Mouse (Mus musculus): Measurements from ENCODE around the gene Slc25a35. TPM values are rescaled to one million over a fixed set of nuclear protein-coding genes. Genes with fewer than 3 reads are reported as not detected.
"Not testable (repeated sequence)": the region's sequence is repeated elsewhere in the genome, so short reads cannot be mapped to it uniquely, and the experiment has no call there.

Slc25a35 gene
- polyA plus RNA-seq (2014; fragmentation: Nextera tagmentation; extraction: Ambion mirVana) = 3.4 and 5.0 TPM in 2 replicates

DNA sequence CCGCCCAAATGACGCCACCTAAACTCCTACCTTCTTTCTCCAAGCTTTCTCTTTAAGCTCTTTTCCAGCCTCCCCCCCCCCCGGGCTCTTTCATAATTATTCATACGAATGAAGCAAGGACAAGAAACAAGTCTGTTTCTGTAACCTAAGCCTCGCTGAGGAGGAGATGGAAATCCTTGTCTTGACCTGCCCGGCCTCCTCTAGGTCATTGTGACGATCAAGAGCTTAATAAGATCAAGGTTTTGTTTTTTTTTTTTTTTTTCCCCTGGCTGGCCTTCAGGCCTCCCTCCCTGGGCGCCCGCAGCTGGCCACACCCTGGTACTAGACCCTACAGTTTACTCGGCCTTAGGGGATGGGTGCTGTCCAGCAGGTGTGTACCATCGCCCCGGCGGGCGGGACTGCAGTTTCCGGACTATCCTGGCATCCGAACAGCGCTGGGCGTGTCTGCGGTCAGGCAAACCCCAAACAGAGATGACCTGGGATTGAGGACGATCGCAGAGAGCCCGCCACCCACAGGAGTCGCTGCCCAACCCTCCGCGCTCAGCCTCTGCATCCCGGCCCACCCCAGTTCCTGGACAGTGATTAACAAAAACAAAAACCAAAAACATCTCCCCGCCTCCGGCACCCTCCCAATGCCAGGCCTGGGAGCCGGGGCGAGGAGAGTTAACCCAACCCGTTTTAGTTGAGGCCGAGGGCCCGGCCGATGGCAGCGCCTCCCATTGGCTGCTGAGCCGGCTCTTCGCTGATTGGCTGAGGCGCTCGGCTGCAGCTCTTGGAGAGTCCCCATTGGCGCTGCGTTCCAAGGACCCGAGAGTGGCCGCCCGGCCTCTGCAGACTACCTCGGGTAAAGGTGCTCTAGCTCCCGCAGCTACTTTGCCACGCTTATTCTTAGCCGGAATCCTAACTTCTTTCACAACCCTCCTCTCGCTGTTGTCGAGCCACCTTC is at the start of gene Slc25a35:
Slc25a35 (plus strand) TSS at position 795 of the 946 bp plus-strand sequence.
- Histone ChIP-seq H3K9ac (ENCODE audit: low read depth, low read length) (peak within 1 kb of the TSS; percentile 68), H3K4me1 (ENCODE audit: control insufficient read depth, insufficient read depth, low read length) (peaks cover 8% of the 10 kb centered on the region), H3K4me3 (ENCODE audit: low read depth, low read length) (peak within 1 kb of the TSS; percentile 60), H3K4me2 (ENCODE audit: low read depth, low read length) (peak within 1 kb of the TSS; percentile 90), H3K9me3 (ENCODE audit: control insufficient read depth, low read length) (no peaks in the 10 kb centered on the region), H3K27ac (replicated peaks; ENCODE audit: low read depth, low read length) (no peak within 1 kb of the TSS), H3K27me3 (replicated peaks; ENCODE audit: control insufficient read depth, insufficient read depth, low read length) (no peaks in the 10 kb centered on the region), H3K36me3 (ENCODE audit: control insufficient read depth, insufficient read depth, low read length) (no peaks in the 10 kb centered on the region)
- peak; percentile 96 for DNase-seq (ENCODE audit: low spot score)
- peak; percentile 97 for ATAC-seq (ENCODE audit: low read depth)
- under 1% methylated on average over 42 of the region's 50 CpGs for WGBS

DNA sequence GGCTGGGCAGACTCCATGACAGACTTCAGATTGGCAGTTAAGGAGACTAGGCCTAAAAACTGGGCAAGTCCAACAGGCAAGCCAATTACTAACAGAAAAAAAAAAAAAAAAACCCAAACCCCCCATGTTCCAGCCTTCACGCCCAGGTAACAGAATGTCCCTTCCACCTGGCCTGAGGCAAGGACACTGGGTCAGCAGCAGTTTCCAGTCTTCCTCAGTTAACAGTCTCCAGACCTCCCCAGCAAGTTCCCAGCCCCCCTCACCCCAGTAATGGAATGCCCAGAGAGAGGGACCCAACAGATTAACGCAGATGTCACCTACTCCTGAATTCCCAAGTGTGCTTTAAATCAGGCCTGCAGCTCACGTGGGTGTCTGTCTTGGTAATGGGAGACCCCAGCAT is 44.7 kb upstream of the Slc25a35 start:
- no peaks in the 10 kb centered on the region for H3K36me3 ChIP-seq (ENCODE audit: control insufficient read depth, insufficient read depth, low read length)
- no peaks in the 10 kb centered on the region for H3K9me3 ChIP-seq (ENCODE audit: control insufficient read depth, low read length)
- H3K4me1 ChIP-seq (ENCODE audit: control insufficient read depth, insufficient read depth, low read length) = no peaks in the 10 kb centered on the region
- H3K27me3 ChIP-seq (replicated peaks; ENCODE audit: control insufficient read depth, insufficient read depth, low read length) = no peaks in the 10 kb centered on the region
- 53% methylated on average over 3 of the region's 3 CpGs for WGBS
- ATAC-seq (ENCODE audit: low read depth) (no peak), DNase-seq (ENCODE audit: low spot score) (no peak)
- H3K4me3 ChIP-seq (ENCODE audit: low read depth, low read length) = no peak overlapping the region
- no peak overlapping the region for H3K27ac ChIP-seq (replicated peaks; ENCODE audit: low read depth, low read length)
- no peak overlapping the region for H3K9ac ChIP-seq (ENCODE audit: low read depth, low read length)
- no peak overlapping the region for H3K4me2 ChIP-seq (ENCODE audit: low read depth, low read length)

DNA sequence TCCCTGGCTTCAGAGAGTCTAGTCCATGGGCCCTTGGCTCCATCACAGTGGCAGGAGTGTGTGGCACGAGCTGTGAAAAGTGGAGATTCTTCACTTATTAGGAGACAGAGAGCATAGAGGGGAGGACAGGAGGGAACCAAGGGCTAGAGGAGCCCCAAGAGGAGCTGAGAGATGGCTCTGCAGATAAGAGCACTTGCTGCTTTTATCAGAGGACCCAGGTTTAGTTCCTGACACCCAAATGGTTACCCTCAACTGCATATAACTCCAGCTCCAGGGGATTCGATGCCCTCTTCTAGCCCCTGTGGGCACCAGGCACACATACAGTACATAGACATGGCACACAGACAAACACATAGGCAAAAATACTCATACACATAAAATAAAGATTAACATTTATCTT is 43.2 kb upstream of the Slc25a35 start:
- no peak overlapping the region for H3K4me3 ChIP-seq (ENCODE audit: low read depth, low read length)
- 91% methylated on average over 2 of the region's 2 CpGs for WGBS
- no peak overlapping the region for H3K9ac ChIP-seq (ENCODE audit: low read depth, low read length)
- H3K27me3 ChIP-seq (replicated peaks; ENCODE audit: control insufficient read depth, insufficient read depth, low read length) = no peaks in the 10 kb centered on the region
- no peak overlapping the region for H3K27ac ChIP-seq (replicated peaks; ENCODE audit: low read depth, low read length)
- no peaks in the 10 kb centered on the region for H3K4me1 ChIP-seq (ENCODE audit: control insufficient read depth, insufficient read depth, low read length)
- ATAC-seq (ENCODE audit: low read depth) = no peak
- H3K4me2 ChIP-seq (ENCODE audit: low read depth, low read length) = no peak overlapping the region
- no peaks in the 10 kb centered on the region for H3K36me3 ChIP-seq (ENCODE audit: control insufficient read depth, insufficient read depth, low read length)
- no peak for DNase-seq (ENCODE audit: low spot score)
- no peaks in the 10 kb centered on the region for H3K9me3 ChIP-seq (ENCODE audit: control insufficient read depth, low read length)

GRCm38 (mm10) chr11:68926981-68927380 is 41.0 kb upstream of the Slc25a35 start, which contains the start of gene Odf4:
Gene Odf4, minus strand, starts transcription at chr11:68927081.
- H3K4me3 ChIP-seq (ENCODE audit: low read depth, low read length) = no peak within 1 kb of the TSS
- no peak for DNase-seq (ENCODE audit: low spot score)
- no peaks in the 10 kb centered on the region for H3K4me1 ChIP-seq (ENCODE audit: control insufficient read depth, insufficient read depth, low read length)
- no peaks in the 10 kb centered on the region for H3K9me3 ChIP-seq (ENCODE audit: control insufficient read depth, low read length)
- no peak within 1 kb of the TSS for H3K27ac ChIP-seq (replicated peaks; ENCODE audit: low read depth, low read length)
- H3K27me3 ChIP-seq (replicated peaks; ENCODE audit: control insufficient read depth, insufficient read depth, low read length) = no peaks in the 10 kb centered on the region
- 69% methylated on average over 3 of the region's 3 CpGs for WGBS
- no peak within 1 kb of the TSS for H3K9ac ChIP-seq (ENCODE audit: low read depth, low read length)
- H3K36me3 ChIP-seq (ENCODE audit: control insufficient read depth, insufficient read depth, low read length) = no peaks in the 10 kb centered on the region
- no peak for ATAC-seq (ENCODE audit: low read depth)
- no peak within 1 kb of the TSS for H3K4me2 ChIP-seq (ENCODE audit: low read depth, low read length)

GRCm38 (mm10) chr11:68929947-68930346 is 38.0 kb upstream of the Slc25a35 start:
- no peak overlapping the region for H3K9ac ChIP-seq (ENCODE audit: low read depth, low read length)
- H3K27me3 ChIP-seq (replicated peaks; ENCODE audit: control insufficient read depth, insufficient read depth, low read length) = no peaks in the 10 kb centered on the region
- H3K4me3 ChIP-seq (ENCODE audit: low read depth, low read length) = no peak overlapping the region
- DNase-seq (ENCODE audit: low spot score) = no peak
- no peak overlapping the region for H3K4me2 ChIP-seq (ENCODE audit: low read depth, low read length)
- H3K36me3 ChIP-seq (ENCODE audit: control insufficient read depth, insufficient read depth, low read length) = no peaks in the 10 kb centered on the region
- no peak overlapping the region for H3K27ac ChIP-seq (replicated peaks; ENCODE audit: low read depth, low read length)
- no peaks in the 10 kb centered on the region for H3K4me1 ChIP-seq (ENCODE audit: control insufficient read depth, insufficient read depth, low read length)
- ATAC-seq (ENCODE audit: low read depth) = no peak
- WGBS = 67% methylated on average over 6 of the region's 6 CpGs
- no peaks in the 10 kb centered on the region for H3K9me3 ChIP-seq (ENCODE audit: control insufficient read depth, low read length)

DNA sequence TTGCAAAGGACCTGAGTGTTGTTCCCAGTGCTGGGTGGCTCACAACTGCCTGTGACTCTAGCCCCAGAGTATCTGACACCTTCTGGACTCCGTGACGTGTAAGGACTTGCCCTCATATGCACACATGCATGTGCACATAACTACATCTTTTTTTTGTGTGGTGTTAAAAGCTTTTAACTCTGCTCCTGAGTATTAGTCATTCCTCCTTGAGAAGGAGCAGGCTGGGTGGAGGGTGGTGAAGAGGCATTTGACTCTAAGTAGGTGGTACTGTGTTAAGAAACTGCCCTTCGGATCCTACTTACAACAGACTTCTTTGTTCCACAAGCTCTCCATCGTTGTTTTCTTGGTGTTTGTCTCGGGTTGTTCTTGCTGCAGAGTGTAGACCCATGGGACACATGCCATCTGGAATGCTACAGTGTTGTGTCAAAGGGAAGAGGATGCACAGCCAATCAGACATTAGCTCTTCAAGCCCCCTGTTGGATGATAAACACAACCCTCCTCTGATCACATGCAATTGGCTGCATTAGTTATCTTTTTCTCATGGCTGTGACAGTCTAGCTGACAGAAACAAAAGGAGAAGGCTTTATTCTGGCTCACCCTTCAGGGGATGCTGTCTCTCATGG is 33.9 kb upstream of the Slc25a35 start:
- DNase-seq (ENCODE audit: low spot score) = no peak

DNA sequence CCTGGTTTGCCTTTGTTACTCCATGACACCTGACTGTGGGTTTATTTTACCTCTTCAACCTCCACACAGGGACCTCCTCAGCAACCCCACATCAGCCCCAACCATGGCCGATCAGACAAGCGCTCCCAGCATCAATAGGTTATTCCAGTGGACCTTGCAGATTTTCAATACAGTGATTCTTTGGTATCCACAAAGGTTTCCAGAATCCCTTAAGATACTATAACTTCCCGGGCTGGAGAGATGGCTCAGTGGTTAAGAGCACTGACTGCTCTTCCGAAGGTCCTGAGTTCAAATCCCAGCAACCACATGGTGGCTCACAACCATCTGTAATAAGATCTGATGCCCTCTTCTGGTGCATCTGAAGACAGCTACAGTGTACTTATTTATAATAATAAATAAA is 31.0 kb upstream of the Slc25a35 start:
- H3K36me3 ChIP-seq (ENCODE audit: control insufficient read depth, insufficient read depth, low read length); H3K4me1 ChIP-seq (ENCODE audit: control insufficient read depth, insufficient read depth, low read length); H3K4me3 ChIP-seq (ENCODE audit: low read depth, low read length); H3K4me2 ChIP-seq (ENCODE audit: low read depth, low read length); H3K9me3 ChIP-seq (ENCODE audit: control insufficient read depth, low read length); DNase-seq (ENCODE audit: low spot score); H3K9ac ChIP-seq (ENCODE audit: low read depth, low read length); ATAC-seq (ENCODE audit: low read depth); H3K27me3 ChIP-seq (replicated peaks; ENCODE audit: control insufficient read depth, insufficient read depth, low read length); H3K27ac ChIP-seq (replicated peaks; ENCODE audit: low read depth, low read length): not testable (repeated sequence)
- 91% methylated on average over 4 of the region's 4 CpGs for WGBS

More for the DNA sequence above, 33.9 kb upstream of the Slc25a35 start:
- Histone ChIP-seq H3K36me3 (ENCODE audit: control insufficient read depth, insufficient read depth, low read length) (no peaks in the 10 kb centered on the region), H3K4me3 (ENCODE audit: low read depth, low read length) (no peak overlapping the region), H3K4me1 (ENCODE audit: control insufficient read depth, insufficient read depth, low read length) (no peaks in the 10 kb centered on the region), H3K9me3 (ENCODE audit: control insufficient read depth, low read length) (no peaks in the 10 kb centered on the region), H3K27me3 (replicated peaks; ENCODE audit: control insufficient read depth, insufficient read depth, low read length) (no peaks in the 10 kb centered on the region), H3K27ac (replicated peaks; ENCODE audit: low read depth, low read length) (no peak overlapping the region), H3K4me2 (ENCODE audit: low read depth, low read length) (no peak overlapping the region), H3K9ac (ENCODE audit: low read depth, low read length) (no peak overlapping the region)
- 62% methylated on average over 5 of the region's 5 CpGs for WGBS
- ATAC-seq (ENCODE audit: low read depth) = no peak

GRCm38 (mm10) chr11:68939451-68940304 is 28.3 kb upstream of the Slc25a35 start:
- WGBS = 2% methylated on average over 16 of the region's 16 CpGs
- ATAC-seq (ENCODE audit: low read depth) (peak; percentile 99), DNase-seq (ENCODE audit: low spot score) (peak; percentile 97)
- no peaks in the 10 kb centered on the region for H3K9me3 ChIP-seq (ENCODE audit: control insufficient read depth, low read length)
- H3K36me3 ChIP-seq (ENCODE audit: control insufficient read depth, insufficient read depth, low read length) = no peaks in the 10 kb centered on the region
- H3K27ac ChIP-seq (replicated peaks; ENCODE audit: low read depth, low read length) = peak overlapping the region; percentile 61
- H3K27me3 ChIP-seq (replicated peaks; ENCODE audit: control insufficient read depth, insufficient read depth, low read length) = no peaks in the 10 kb centered on the region
- peaks cover 5% of the 10 kb centered on the region; the same call in 1 of the 2 replicates for H3K4me1 ChIP-seq (ENCODE audit: control insufficient read depth, insufficient read depth, low read length)
- H3K9ac ChIP-seq (ENCODE audit: low read depth, low read length) = peak overlapping the region; percentile 65
- H3K4me2 ChIP-seq (ENCODE audit: low read depth, low read length) = peak overlapping the region; percentile 59
- peak overlapping the region; percentile 45 for H3K4me3 ChIP-seq (ENCODE audit: low read depth, low read length)
